Mouse (Mus musculus) left cerebral cortex, adult 6 months (tissue): ENCODE data around the gene Spata2l. TPM values are rescaled to one million over a fixed set of nuclear protein-coding genes. Genes with fewer than 3 reads are reported as not detected.

Experiments used
- long read RNA-seq, 2 experiments: library from polyadenylated mRNA; unstranded; transcript quantifications; one replicate each; pipeline ENCODE4 v2.0.0; 2019 to 2020
- polyA plus RNA-seq: library from polyadenylated mRNA; unstranded; fragments of <200 nt; fragmentation: Nextera tagmentation; gene quantifications from 2 replicates; pipeline ENCODE4 v1.2.3, GENCODE M21; 2021

The Spata2l gene
- 31.7 and 37.1 TPM in 2 replicates for polyA plus RNA-seq
- long read RNA-seq, experiment 1, transcript Spata2l-202 (2 exons, 2,707 nt), result major isoform, 97 of 246 reads
- long read RNA-seq, experiment 1, transcript Spata2l-201 (3 exons, 2,380 nt), result minor isoform, 70 of 246 reads
- long read RNA-seq, experiment 1, partial matches to known transcripts, result 0 of 246 reads
- long read RNA-seq, experiment 1, other reads (novel, unspliced or antisense), result 78 of 246 reads
- long read RNA-seq, experiment 2, transcript Spata2l-202 (2 exons, 2,707 nt), result major isoform, 10 of 43 reads
- long read RNA-seq, experiment 2, transcript Spata2l-201 (3 exons, 2,380 nt), result major isoform, 10 of 43 reads
- long read RNA-seq, experiment 2, partial matches to known transcripts, result 0 of 43 reads
- long read RNA-seq, experiment 2, other reads (novel, unspliced or antisense), result 23 of 43 reads

DNA sequence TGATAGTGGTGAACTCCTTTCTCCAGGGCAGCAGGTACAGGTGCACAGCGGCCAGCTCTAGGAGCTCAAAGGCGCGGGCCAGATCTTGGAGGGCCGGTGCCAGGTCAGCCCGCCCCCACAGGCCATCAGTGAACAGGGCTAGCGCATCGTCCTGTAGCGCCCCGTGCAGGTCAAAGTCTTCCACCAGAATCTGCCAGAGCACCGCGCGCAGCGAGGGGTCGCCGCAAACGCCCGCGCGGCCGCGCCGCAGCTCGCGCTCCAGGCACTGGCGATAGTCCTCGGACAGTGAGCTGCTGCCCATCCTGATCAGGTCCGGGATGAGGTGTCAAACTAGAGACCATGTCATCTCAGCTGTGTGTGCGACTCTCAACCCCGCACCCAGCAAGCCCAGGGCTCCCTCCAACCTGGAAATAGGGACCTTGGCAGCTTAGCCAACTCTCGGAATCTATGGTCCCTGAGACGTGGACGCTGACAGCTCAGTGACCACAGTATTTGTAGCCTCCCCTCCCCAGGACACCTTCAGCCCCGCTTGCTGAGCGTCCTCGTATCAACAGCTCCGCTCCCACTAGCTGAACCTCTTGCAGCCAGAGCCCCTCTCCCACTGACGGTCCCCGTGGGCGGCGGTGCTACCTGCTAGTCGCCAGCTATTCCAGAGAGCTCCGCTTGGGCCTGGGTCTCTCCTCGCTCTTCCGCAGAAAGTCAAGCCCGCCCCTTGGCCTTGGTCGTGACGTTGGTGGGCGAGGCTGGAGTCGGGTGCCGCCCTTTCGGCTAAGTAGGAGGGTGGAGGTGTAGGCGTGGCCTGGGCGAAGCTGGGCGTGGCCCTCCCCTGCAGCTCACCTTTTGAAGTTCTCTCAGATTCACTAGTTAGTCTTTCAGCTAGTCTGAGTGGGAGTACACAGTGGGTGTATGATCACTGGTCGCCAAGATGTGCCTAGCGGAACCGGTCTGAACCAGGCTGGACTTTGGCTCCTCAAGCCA lies at the start of gene Spata2l:
Spata2l (minus strand) TSS at position 714 of the 978 bp plus-strand sequence.

DNA sequence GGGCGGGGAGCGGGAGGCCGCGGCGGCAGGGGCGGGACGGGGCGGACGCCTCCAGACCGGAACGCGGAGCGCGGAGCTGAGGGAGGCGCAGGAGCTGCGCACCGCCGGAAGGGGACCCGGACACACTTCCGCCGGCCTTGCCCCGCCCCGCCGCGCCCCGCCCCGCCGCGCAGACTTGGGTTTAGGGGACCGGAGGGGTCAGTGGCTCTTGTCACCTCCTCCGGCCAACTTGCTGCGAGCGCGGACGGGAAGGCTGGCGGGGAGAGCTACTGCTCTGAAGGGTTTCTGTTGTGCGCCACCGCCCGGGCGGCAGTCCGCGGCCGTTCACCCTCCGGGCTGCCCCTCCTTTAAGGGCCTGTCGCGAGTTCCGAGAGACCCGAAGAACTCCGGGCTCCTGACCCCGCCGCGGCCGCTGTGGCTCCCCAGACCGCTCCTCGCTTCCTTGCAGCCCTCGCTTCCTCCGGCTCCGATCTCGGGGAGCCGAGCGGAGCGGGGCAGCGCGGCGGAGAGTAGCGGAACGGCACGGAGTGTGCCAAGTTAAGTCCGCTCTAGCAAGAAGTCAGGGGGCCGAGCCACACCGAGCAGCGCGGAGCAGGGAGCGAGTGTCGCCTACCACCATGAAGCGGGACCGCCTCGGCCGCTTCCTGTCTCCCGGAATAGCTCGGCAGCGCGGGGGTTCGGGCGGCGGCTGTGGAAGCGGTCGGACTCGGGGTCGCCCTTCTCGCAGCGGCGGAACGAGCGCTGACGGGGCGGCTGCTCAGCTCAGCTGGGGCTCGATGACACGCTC lies 18.3 kb upstream of the Spata2l start, which contains the start of the genes Zfp276 and Vps9d1:
Zfp276 (plus strand) TSS at position 97 of the 787 bp plus-strand sequence.
Vps9d1 (minus strand) TSS at position 250 of the 787 bp plus-strand sequence.

DNA sequence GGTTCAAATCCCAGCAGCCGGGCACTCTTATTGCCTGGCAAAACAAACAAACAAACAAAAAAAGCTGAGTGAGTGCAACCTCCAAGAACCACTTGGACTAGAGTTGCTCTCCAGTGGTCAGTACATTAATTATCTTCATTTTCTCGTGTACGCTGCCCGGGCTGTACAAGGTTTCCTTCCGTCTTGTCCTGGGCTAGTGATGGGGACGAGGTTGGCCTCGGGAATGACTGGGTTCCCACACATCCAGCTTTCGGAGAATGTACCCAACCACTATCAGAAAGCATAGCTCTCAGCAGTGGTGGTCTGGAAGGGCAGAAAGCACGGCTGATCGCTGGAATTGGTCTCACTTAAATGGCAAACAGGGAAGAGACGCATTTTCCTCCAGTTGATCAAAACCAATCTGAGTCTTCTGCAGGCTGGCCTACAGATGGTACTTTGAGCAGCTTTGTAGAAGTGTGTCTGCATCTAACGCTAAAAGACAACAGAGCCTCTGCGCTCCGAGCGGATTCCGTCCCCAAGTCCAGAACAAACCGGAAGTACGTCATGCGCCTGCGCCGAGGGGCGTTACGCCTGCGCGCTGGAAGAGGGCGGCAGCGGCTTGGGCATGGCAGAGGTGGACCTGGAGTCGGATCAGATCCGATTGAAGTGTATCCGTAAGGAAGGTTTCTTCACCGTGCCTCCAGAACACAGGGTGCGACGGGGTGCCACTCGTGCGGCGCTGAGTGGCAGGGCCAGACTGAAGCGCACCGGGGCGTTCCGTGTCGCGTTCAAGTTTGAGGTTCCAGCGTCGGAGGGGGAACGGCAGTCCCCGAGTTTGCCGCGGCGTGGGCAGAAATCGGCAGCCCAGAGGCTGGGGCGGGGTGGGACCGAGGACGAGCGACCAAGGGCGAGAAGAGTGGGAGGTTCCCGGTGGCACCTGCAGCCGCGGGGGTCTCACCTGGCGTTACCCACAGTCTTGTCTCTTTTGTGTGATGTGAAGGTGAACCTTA lies 11.5 kb downstream of the Spata2l start, which contains the start of gene Cdk10:
Cdk10 (plus strand) TSS at position 565 of the 989 bp plus-strand sequence.

DNA sequence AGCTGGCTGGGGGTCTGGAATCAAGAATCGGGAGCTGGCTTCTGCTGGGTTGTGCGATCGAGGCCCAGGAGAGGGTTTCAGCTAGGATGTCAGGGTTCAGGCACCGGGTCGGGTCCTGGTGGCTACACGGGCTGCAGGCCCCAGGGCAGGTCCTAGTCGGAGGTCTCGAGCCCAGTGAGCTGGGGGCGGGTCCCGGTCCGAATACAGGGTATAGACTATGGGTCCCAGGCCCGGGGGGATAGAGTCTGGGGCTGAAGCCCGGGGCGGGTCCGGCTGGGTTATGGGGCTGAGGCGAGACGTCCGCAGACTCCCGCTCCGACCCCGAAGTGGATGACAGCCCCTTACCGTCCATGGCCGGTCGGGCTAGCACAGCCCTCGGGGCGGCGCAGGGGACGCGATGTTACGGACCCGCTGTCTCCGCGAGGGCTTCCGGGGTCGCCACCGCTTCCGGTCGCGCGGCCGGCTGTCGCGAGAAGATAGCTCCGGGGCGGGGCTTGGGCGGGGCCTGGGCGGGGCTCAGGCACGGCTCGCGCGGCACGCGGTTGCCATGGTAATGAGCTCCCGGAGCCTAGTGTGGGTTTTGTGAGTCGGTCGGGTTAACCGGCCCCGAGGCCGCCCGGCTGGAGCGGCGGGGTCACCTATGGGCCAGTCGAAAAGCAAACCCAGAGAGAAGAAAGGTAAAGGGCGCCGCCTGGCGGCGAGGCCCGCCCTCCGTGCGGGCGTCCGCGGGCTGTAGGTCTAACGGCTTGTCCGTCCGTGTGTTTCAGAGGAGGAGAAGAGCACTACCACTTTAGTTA lies 23.5 kb downstream of the Spata2l start, which contains the start of the genes Chmp1a and Spata33:
Chmp1a (minus strand) TSS at position 443 of the 797 bp plus-strand sequence.
Spata33 (plus strand) TSS at position 512 of the 797 bp plus-strand sequence.

DNA sequence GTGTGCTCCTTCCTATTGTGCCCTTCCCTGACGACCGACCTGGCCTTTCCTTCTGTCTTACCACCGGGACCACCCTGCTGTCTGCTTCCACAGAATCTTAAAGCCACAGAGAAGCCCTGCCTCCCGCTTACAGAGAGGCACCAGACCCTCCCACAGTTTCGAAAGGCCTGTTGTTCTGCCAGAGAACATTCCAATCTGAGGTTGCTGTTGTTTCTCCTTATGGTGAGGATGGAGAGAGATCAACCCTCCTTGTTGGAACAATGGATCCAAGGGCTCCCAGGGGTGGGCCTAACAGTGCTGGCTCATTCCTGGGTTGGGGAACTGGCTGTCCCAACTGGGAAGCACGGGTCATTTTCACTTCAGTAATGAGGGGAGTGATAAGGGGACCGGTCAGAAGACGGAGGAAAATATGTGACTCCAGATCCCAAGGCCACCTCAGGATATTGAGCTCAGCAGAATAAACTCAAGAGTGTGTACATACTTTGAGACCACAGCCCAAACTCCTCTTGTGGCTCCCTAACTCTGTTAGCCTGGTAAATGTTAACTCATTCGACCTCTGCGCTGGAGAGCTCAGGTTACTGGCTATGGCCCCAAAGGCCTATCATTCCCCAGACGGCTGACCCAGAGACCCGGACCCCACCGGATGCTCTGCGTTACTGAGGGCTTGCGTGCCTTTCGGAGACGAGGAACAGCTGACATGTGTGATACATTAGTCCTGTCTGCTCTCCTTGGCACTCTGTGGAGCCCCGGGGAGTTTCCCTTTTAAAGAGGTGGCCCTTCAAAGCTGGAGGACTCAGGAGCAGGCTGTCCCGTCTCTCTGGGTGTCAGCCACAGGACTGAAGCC lies 50.2 kb downstream of the Spata2l start, which contains the start of gene Dpep1:
Dpep1 (plus strand) TSS at position 677 of the 844 bp plus-strand sequence.

Other genes with a start within 250 kb of the Spata2l start
- 18.2 and 43.0 TPM in 2 replicates for gene Ankrd11, start 194.0 kb downstream of the Spata2l start, polyA plus RNA-seq
- gene Spg7, start 173.3 kb downstream of the Spata2l start, polyA plus RNA-seq, result 18.5 and 42.3 TPM in 2 replicates
- 2,211 and 2,271 TPM in 2 replicates for gene Rpl13, start 133.9 kb downstream of the Spata2l start, polyA plus RNA-seq
- 11.0 and 14.2 TPM in 2 replicates for gene Cpne7, start 118.9 kb downstream of the Spata2l start, polyA plus RNA-seq
- 0.16 and 0.20 TPM in 2 replicates for gene Sult5a1, start 77.9 kb downstream of the Spata2l start, polyA plus RNA-seq
- gene Dpep1, start 50.0 kb downstream of the Spata2l start, polyA plus RNA-seq, result not detected in 2 replicates
- 94.3 and 139 TPM in 2 replicates for gene Chmp1a, start 23.5 kb downstream of the Spata2l start, polyA plus RNA-seq
- gene Spata33, start 23.4 kb downstream of the Spata2l start, polyA plus RNA-seq, result 8.6 and 9.6 TPM in 2 replicates
- 60.2 and 80.2 TPM in 2 replicates for gene Cdk10, start 11.4 kb downstream of the Spata2l start, polyA plus RNA-seq
- 4.8 and 5.6 TPM in 2 replicates for gene Zfp276, start 18.0 kb upstream of the Spata2l start, polyA plus RNA-seq
- gene Vps9d1, start 18.1 kb upstream of the Spata2l start, polyA plus RNA-seq, result 20.4 and 31.0 TPM in 2 replicates
- 0.33 and 1.2 TPM in 2 replicates for gene Fanca, start 82.3 kb upstream of the Spata2l start, polyA plus RNA-seq
- gene Spire2, start 96.5 kb upstream of the Spata2l start, polyA plus RNA-seq, result 2.1 and 13.2 TPM in 2 replicates
- gene Tcf25, start 137.5 kb upstream of the Spata2l start, polyA plus RNA-seq, result 382 and 422 TPM in 2 replicates
- 0.04 TPM in 1 of 2 replicates, not detected in the other for gene Mc1r, start 170.9 kb upstream of the Spata2l start, polyA plus RNA-seq
- gene Tubb3, start 175.2 kb upstream of the Spata2l start, polyA plus RNA-seq, result 469 and 502 TPM in 2 replicates
- 12.6 and 13.2 TPM in 2 replicates for gene Def8, start 187.3 kb upstream of the Spata2l start, polyA plus RNA-seq
- 9.2 TPM in 2 replicates for gene Afg3l1, start 241.7 kb upstream of the Spata2l start, polyA plus RNA-seq